In the genomic region with DNA sequence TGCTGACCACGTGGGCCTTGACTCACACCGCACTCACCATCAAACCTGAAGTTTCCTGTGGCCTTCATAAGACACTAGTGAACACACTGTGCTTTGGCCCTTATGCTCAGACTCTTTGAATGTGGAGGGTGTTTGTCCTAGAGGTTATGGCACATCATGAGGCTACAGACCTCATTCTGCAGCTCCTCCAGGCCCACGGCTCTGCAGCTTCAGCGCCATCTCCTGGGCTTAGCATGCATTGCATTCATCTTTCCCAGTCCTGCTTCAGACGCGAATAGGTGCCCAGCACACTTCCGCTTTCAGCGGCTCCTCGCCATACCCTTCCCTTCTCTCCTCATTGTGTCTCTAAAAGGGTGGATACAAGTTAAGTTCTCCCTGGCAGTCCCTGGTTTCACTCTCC, we compare ENCODE assay signal across 7 mouse cellular contexts. TPM values are rescaled to one million over a fixed set of nuclear protein-coding genes. Genes with fewer than 3 reads are reported as not detected.
DNase-seq lines count a peak whose midpoint lies in the region; ATAC-seq lines count a peak whose summit lies in the region.

No protein-coding gene starts in this region.

- H3K4me1 ChIP-seq in hindbrain, embryonic 13.5 days (replicated peaks), result no peaks in the 10 kb centered on the region

- H3K27me3 ChIP-seq in hindbrain, embryonic 13.5 days, result no peaks in the 10 kb centered on the region

- ATAC-seq in hindbrain, embryonic 13.5 days (ENCODE audit: low FRiP score), result peak; percentile 49

- no peak overlapping the region for H3K4me3 ChIP-seq in hindbrain, embryonic 13.5 days

- 24% methylated on average over 9 of the region's 9 CpGs for WGBS in hindbrain, embryonic 13.5 days

- H3K9ac ChIP-seq in hindbrain, embryonic 13.5 days, result no peak overlapping the region

- no peaks in the 10 kb centered on the region for H3K9me3 ChIP-seq in hindbrain, embryonic 13.5 days

- peak overlapping the region; percentile 39 for H3K4me2 ChIP-seq in hindbrain, embryonic 13.5 days

- H3K27ac ChIP-seq in hindbrain, embryonic 13.5 days, result no peak overlapping the region

- DNase-seq in adrenal gland, adult 2 months, result peak; percentile 63
- peak; percentile 57 for DNase-seq in cerebellum, adult 8-10 months
- DNase-seq in forelimb bud, embryonic 11.5 days (ENCODE audit: low read depth, low spot score), result peak; percentile 51
- peak; percentile 76 to 83 for DNase-seq in left cerebral cortex, adult 18-20 months (ENCODE audit: low spot score in 2 of 2)
- peak; percentile 58 to 72 for DNase-seq in lung, postnatal 4 days
- DNase-seq in right cerebral cortex, postnatal 4 days, result peak; percentile 84

- no peaks in the 10 kb centered on the region for H3K36me3 ChIP-seq in hindbrain, embryonic 13.5 days

RNA-seq across cellular contexts. Expression of a gene that starts 1.7 kb away (rescaled TPM):
- not detected for total RNA-seq in adrenal gland, adult 2 months (2021)
- 0.03 TPM in 1 of 2 replicates, not detected in the other for polyA plus RNA-seq in adrenal gland, adult 2 months (2012; rRNA removed)
- polyA plus RNA-seq in hindbrain, embryonic 13.5 days (2015; fragmentation: Nextera tagmentation; extraction: Ambion mirVana), result not detected in 2 replicates
- not detected for total RNA-seq in left cerebral cortex, adult 18-20 months (2021)

RNA-seq across cellular contexts. Expression of a gene that starts 14.7 kb away (rescaled TPM):
- not detected for total RNA-seq in adrenal gland, adult 2 months (2021)
- not detected in 2 replicates for polyA plus RNA-seq in adrenal gland, adult 2 months (2012; rRNA removed)
- polyA plus RNA-seq in hindbrain, embryonic 13.5 days (2015; fragmentation: Nextera tagmentation; extraction: Ambion mirVana), result not detected in 2 replicates
- not detected for total RNA-seq in left cerebral cortex, adult 18-20 months (2021)

RNA-seq across cellular contexts. Expression of a gene that starts 15.7 kb away (rescaled TPM):
- total RNA-seq in adrenal gland, adult 2 months (2021), result 10 to 100 TPM; 11.2 to 24.6 TPM
- polyA plus RNA-seq in adrenal gland, adult 2 months (2012; rRNA removed), result 50.5 and 52.1 TPM in 2 replicates
- 5.2 and 5.6 TPM in 2 replicates for polyA plus RNA-seq in hindbrain, embryonic 13.5 days (2015; fragmentation: Nextera tagmentation; extraction: Ambion mirVana)
- 1 to 10 TPM; 2.1 to 4.0 TPM for total RNA-seq in left cerebral cortex, adult 18-20 months (2021)

RNA-seq across cellular contexts. Expression of a gene that starts 39.4 kb away (rescaled TPM):
- total RNA-seq in adrenal gland, adult 2 months (2021), result under 1 TPM in 1 of 2 experiments, not detected in 1; 0.07 TPM
- 0.02 TPM in 1 of 2 replicates, not detected in the other for polyA plus RNA-seq in adrenal gland, adult 2 months (2012; rRNA removed)
- 0.32 and 0.41 TPM in 2 replicates for polyA plus RNA-seq in hindbrain, embryonic 13.5 days (2015; fragmentation: Nextera tagmentation; extraction: Ambion mirVana)
- 1 to 10 TPM; 2.6 to 2.7 TPM for total RNA-seq in left cerebral cortex, adult 18-20 months (2021)
